Mouse (Mus musculus): ENCODE data around the gene Clcn3. TPM values are rescaled to one million over a fixed set of nuclear protein-coding genes. Genes with fewer than 3 reads are reported as not detected.

Gene Clcn3
- total and polyA plus RNA-seq, 3 experiments = 21.9 to 37.3 (median 29.2) TPM

DNA sequence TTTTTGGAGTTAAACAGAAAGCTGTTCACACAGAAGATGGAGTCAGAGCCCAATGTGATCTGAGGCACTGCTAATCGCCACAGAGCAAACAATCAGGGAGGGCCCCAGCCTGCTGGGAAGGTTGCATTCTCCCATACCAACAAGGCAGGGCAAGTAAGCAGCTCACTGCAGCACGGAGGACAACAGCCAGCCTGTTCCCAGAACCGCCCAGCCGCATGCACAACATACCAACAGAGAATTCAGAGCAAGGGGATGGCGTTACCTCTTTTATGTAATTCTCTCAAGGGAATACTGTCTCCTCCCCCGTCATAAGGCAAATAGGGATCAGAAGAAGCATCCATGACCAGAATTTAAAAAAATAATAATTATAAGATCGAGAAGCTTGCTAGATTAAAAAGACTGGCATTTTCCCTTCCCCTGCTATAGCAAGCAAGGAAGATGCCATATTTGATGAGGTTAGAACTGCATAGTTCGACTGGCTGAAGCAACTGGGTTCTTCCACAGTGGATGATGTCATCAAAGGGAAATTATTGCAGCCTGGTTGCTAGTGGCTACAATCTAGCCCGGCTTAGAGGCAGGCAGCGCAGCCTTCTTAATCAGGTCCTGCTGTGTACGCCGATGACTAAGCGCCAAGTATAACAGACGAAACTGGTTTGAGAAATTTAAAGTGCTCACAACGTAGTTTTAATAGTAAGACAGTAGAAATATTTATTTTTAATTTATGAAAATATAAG is 28.7 kb downstream of the Clcn3 start (continued):
- peak; percentile 78 for TF ChIP-seq JUN (IDR thresholded peaks at IDR 0.05; ENCODE audit: insufficient read depth, low read depth, low read length)
- no peak for TF ChIP-seq IRF4 (IDR thresholded peaks at IDR 0.05; ENCODE audit: low read depth, low read length)
- no peak for TF ChIP-seq ZNF384 (IDR thresholded peaks at IDR 0.05; ENCODE audit: low read depth, low read length)
- TF ChIP-seq MAX (IDR thresholded peaks at IDR 0.05; ENCODE audit: low read length) = peak; percentile 19; the same call in 1 of the 2 replicates
- TF ChIP-seq MAZ (IDR thresholded peaks at IDR 0.05; ENCODE audit: low read depth, low read length) = no peak
- TF ChIP-seq EP300 (IDR thresholded peaks at IDR 0.05; ENCODE audit: low read length) = no peak; the same call in 1 of the 2 replicates
- TF ChIP-seq MYC (IDR thresholded peaks at IDR 0.05; ENCODE audit: low read depth, low read length) = no peak
- TF ChIP-seq UBTF (IDR thresholded peaks at IDR 0.05; ENCODE audit: low read depth, low read length) = no peak
- TF ChIP-seq CTCF (conservative IDR thresholded peaks at IDR 0.05 in 1 of 2, IDR thresholded peaks at IDR 0.05 in 1 of 2; ENCODE audit: low read depth in 2 of 2, low read length in 2 of 2) = no peak
- TF ChIP-seq ETS1 (conservative IDR thresholded peaks at IDR 0.05; ENCODE audit: low read depth, low read length) = peak; percentile 47
- TF ChIP-seq TBP (conservative IDR thresholded peaks at IDR 0.05; ENCODE audit: low read depth, low read length) = 0 out of 2 replicates have a peak, but pooled peaks have one; percentile 44
- TF ChIP-seq NELFE (IDR thresholded peaks at IDR 0.05; ENCODE audit: low read depth, low read length) = no peak; the same call in 1 of the 2 replicates
- TF ChIP-seq ZKSCAN1 (IDR thresholded peaks at IDR 0.05; ENCODE audit: borderline replicate concordance, low read depth, low read length) = no peak
- no peak for TF ChIP-seq TCF12 (IDR thresholded peaks at IDR 0.05; ENCODE audit: low read depth, low read length)
- peak; percentile 88; the same call in 1 of the 2 replicates for TF ChIP-seq CHD1 (IDR thresholded peaks at IDR 0.05; ENCODE audit: low read depth, low read length)
- no peak for TF ChIP-seq MEF2A (IDR thresholded peaks at IDR 0.05; ENCODE audit: borderline replicate concordance, low read depth, low read length)
- TF ChIP-seq RCOR1 (conservative IDR thresholded peaks at IDR 0.05; ENCODE audit: low read depth, low read length) = 0 out of 2 replicates have a peak, but pooled peaks have one; percentile 5
- TF ChIP-seq CHD2 (IDR thresholded peaks at IDR 0.05; ENCODE audit: low read length) = no peak

DNA sequence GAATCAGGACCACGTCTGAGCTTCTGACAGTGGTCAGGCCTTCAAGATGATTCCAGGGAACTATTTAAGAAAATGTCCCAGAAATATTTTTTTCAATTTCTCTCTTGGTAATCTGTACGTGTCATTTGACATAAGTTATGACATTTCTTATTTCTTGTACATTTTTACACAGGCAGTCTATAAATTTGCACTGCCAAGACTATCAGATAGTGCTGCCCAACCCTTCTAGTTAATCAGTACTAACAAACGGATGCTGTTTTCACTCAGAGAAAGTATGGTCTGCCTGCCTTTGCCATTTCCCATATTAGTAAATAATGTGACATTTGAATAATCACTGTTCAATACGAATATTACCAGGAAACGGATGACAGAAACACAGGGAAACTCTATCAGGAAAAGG is 30.3 kb downstream of the Clcn3 start:
- no peaks in the 10 kb centered on the region for H3K27me3 ChIP-seq (replicated peaks)
- H3K79me2 ChIP-seq (replicated peaks; ENCODE audit: control insufficient read depth, extremely low read depth, insufficient read depth, poor library complexity, severe bottlenecking) = peaks cover 41% of the 10 kb centered on the region
- H3K27ac ChIP-seq (ENCODE audit: insufficient read depth, low read depth) = no peak overlapping the region
- dilution Hi-C loops (cut with MboI; ENCODE audit: extremely low pct_ligation_motif_present, extremely low pct_unique_long_range_greater_than_20kb, low sequenced_read_pairs) (no loop called here), in situ Hi-C loops (cut with MboI; ENCODE audit: low pct_ligation_motif_present, low pct_unique_long_range_greater_than_20kb, low sequenced_read_pairs) (no loop called here)
- H3K9ac ChIP-seq (ENCODE audit: insufficient read depth, low read depth) = 0 out of 2 replicates have a peak overlapping the region, but pooled peaks have one; percentile 19
- no peak overlapping the region for H3K4me3 ChIP-seq (replicated peaks in 1 of 3; ENCODE audit: low read depth in 2 of 3, low read length in 2 of 3, poor library complexity in 1 of 3)
- H3K36me3 ChIP-seq (replicated peaks in 1 of 2; ENCODE audit: control insufficient read depth in 1 of 2, insufficient read depth in 1 of 2, low read length in 1 of 2) = peaks cover 0 to 3% of the 10 kb centered on the region in 2 experiments
- H3K4me1 ChIP-seq (ENCODE audit: control insufficient read depth in 1 of 2, insufficient read depth in 2 of 2) = peaks cover 4 to 50% of the 10 kb centered on the region in 2 experiments
- TF ChIP-seq RCOR1 (conservative IDR thresholded peaks at IDR 0.05; ENCODE audit: low read depth, low read length) = no peak
- TF ChIP-seq MXI1 (IDR thresholded peaks at IDR 0.05; ENCODE audit: low read depth, low read length) = no peak
- no peak for TF ChIP-seq USF2 (conservative IDR thresholded peaks at IDR 0.05; ENCODE audit: low read depth, low read length)
- no peak for TF ChIP-seq JUN (IDR thresholded peaks at IDR 0.05; ENCODE audit: insufficient read depth, low read depth, low read length)
- no peak for TF ChIP-seq TCF12 (IDR thresholded peaks at IDR 0.05; ENCODE audit: low read depth, low read length)
- no peak for TF ChIP-seq SMC3 (IDR thresholded peaks at IDR 0.05; ENCODE audit: low read depth, low read length)
- no peak for TF ChIP-seq IRF4 (IDR thresholded peaks at IDR 0.05; ENCODE audit: low read depth, low read length)
- no peak for TF ChIP-seq E2F4 (IDR thresholded peaks at IDR 0.05; ENCODE audit: insufficient replicate concordance, low read depth, low read length)
- TF ChIP-seq ELF1 (IDR thresholded peaks at IDR 0.05; ENCODE audit: low read depth, low read length) = no peak
- TF ChIP-seq UBTF (IDR thresholded peaks at IDR 0.05; ENCODE audit: low read depth, low read length) = no peak
- no peak for TF ChIP-seq ETS1 (conservative IDR thresholded peaks at IDR 0.05; ENCODE audit: low read depth, low read length)
- TF ChIP-seq PAX5 (IDR thresholded peaks at IDR 0.05; ENCODE audit: low read length) = no peak
- TF ChIP-seq MYC (IDR thresholded peaks at IDR 0.05; ENCODE audit: low read depth, low read length) = no peak
- no peak for TF ChIP-seq MEF2A (IDR thresholded peaks at IDR 0.05; ENCODE audit: borderline replicate concordance, low read depth, low read length)
- TF ChIP-seq TBP (conservative IDR thresholded peaks at IDR 0.05; ENCODE audit: low read depth, low read length) = no peak
- no peak for TF ChIP-seq MAFK (IDR thresholded peaks at IDR 0.05; ENCODE audit: insufficient replicate concordance, low read length)
- DNase-seq (ENCODE audit: extremely low read depth) = no peak
- peak overlapping the region; percentile 50 for H3K4me2 ChIP-seq (ENCODE audit: insufficient read depth, low read depth, poor library complexity, severe bottlenecking)
- no peaks in the 10 kb centered on the region for H3K9me3 ChIP-seq (replicated peaks; ENCODE audit: low read length)

Measured in CH12.LX (cell line).